Mouse (Mus musculus) limb, embryonic 12.5 days (tissue): Measurements from ENCODE around the gene Pik3r1. TPM values are rescaled to one million over a fixed set of nuclear protein-coding genes. Genes with fewer than 3 reads are reported as not detected.
A peak's percentile ranks its signal among the peaks of the same experiment; 100 is the strongest.

ENCODE experiments used
- ATAC-seq: fragments of 200-750 bp; cut with Nextera tagmentation; 2 replicates; pipeline ENCODE4 v1.8.0; 2017; ENCODE audit warnings: low read depth, moderate TSS enrichment; ENCODE audit not compliant: insufficient number of reproducible peaks, insufficient read depth, low FRiP score, low TSS enrichment
- H3K27ac ChIP-seq: fragments of 300-500 bp; sonication (generic); 2 replicates; pipeline ENCODE4 v1.5.1; 2016; ENCODE audit warnings: mild to moderate bottlenecking, moderate library complexity
- H3K27me3 ChIP-seq: fragments of 300-500 bp; sonication (generic); 2 replicates; pipeline ENCODE4 v1.6.1; 2016; ENCODE audit warnings: mild to moderate bottlenecking, moderate library complexity
- H3K36me3 ChIP-seq: fragments of 300-500 bp; sonication (generic); 2 replicates; pipeline ENCODE4 v1.6.1; 2016; ENCODE audit warnings: mild to moderate bottlenecking, moderate library complexity
- H3K4me1 ChIP-seq: fragments of 300-500 bp; sonication (generic); replicated peaks from 2 replicates; pipeline ENCODE4 v1.6.1; 2016
- H3K4me2 ChIP-seq: fragments of 300-500 bp; sonication (generic); 2 replicates; pipeline ENCODE4 v1.6.1; 2016; ENCODE audit warnings: mild to moderate bottlenecking, moderate library complexity
- H3K4me3 ChIP-seq: fragments of 300-500 bp; sonication (generic); replicated peaks from 2 replicates; pipeline ENCODE4 v1.5.1; 2016; ENCODE audit warnings: mild to moderate bottlenecking
- H3K9ac ChIP-seq: fragments of 300-500 bp; sonication (generic); replicated peaks from 2 replicates; pipeline ENCODE4 v1.6.1; 2016; ENCODE audit warnings: mild to moderate bottlenecking, moderate library complexity
- H3K9me3 ChIP-seq: fragments of 300-500 bp; sonication (generic); 2 replicates; pipeline ENCODE4 v1.6.1; 2016; ENCODE audit warnings: mild to moderate bottlenecking, moderate library complexity
- WGBS: fragments of 180-500 bp; shearing (Covaris S2); methylation state at CpG from one replicate; pipeline ENCODE4 v1.1.7; 2016; 5-methylcytosine and 5-hydroxymethylcytosine counted together
- polyA plus RNA-seq: library from polyadenylated mRNA; unstranded; fragments of >200 nt; fragmentation: Nextera tagmentation; extraction: Ambion mirVana; gene quantifications from 2 replicates; pipeline ENCODE4 v1.2.1, GENCODE M21; 2016

Gene Pik3r1
- polyA plus RNA-seq, 1 experiment from 2014 or later = 20.7 TPM

GRCm38 (mm10) chr13:101707226-101707625 lies 60.8 kb downstream of the Pik3r1 start:
- no peak overlapping the region for H3K27ac ChIP-seq
- H3K4me2 ChIP-seq = no peak overlapping the region
- H3K4me1 ChIP-seq = 0 out of 2 replicates have a peak, but pooled peaks cover 2% of the 10 kb centered on the region
- H3K9me3 ChIP-seq = no peaks in the 10 kb centered on the region
- H3K27me3 ChIP-seq = no peaks in the 10 kb centered on the region
- no peak for ATAC-seq
- peaks cover 7% of the 10 kb centered on the region; the same call in 1 of the 2 replicates for H3K36me3 ChIP-seq
- H3K9ac ChIP-seq = no peak overlapping the region
- WGBS = 82% methylated on average over 9 of the region's 9 CpGs
- H3K4me3 ChIP-seq = no peak overlapping the region

GRCm38 (mm10) chr13:101706426-101706825 lies 61.6 kb downstream of the Pik3r1 start:
- no peak overlapping the region for H3K9ac ChIP-seq
- peaks cover 8% of the 10 kb centered on the region; the same call in 1 of the 2 replicates for H3K36me3 ChIP-seq
- 0 out of 2 replicates have a peak, but pooled peaks cover 2% of the 10 kb centered on the region for H3K4me1 ChIP-seq
- 86% methylated on average over 7 of the region's 7 CpGs for WGBS
- H3K4me2 ChIP-seq = no peak overlapping the region
- no peak overlapping the region for H3K27ac ChIP-seq
- H3K9me3 ChIP-seq = no peaks in the 10 kb centered on the region
- H3K4me3 ChIP-seq = no peak overlapping the region
- ATAC-seq = no peak
- H3K27me3 ChIP-seq = no peaks in the 10 kb centered on the region

GRCm38 (mm10) chr13:101702096-101702775 lies 65.8 kb downstream of the Pik3r1 start:
- Histone ChIP-seq H3K9me3 (no peaks in the 10 kb centered on the region), H3K27me3 (peaks cover 8% of the 10 kb centered on the region; the same call in 1 of the 2 replicates), H3K4me3 (no peak overlapping the region), H3K9ac (no peak overlapping the region), H3K27ac (no peak overlapping the region), H3K4me1 (0 out of 2 replicates have a peak, but pooled peaks cover 3% of the 10 kb centered on the region), H3K36me3 (peaks cover 16% of the 10 kb centered on the region; the same call in 1 of the 2 replicates), H3K4me2 (no peak overlapping the region)
- WGBS = 81% methylated on average over 14 of the region's 14 CpGs
- no peak for ATAC-seq

GRCm38 (mm10) chr13:101701632-101702031 lies 66.4 kb downstream of the Pik3r1 start:
- Histone ChIP-seq H3K27ac (no peak overlapping the region), H3K27me3 (peaks cover 8% of the 10 kb centered on the region; the same call in 1 of the 2 replicates), H3K4me1 (0 out of 2 replicates have a peak, but pooled peaks cover 4% of the 10 kb centered on the region), H3K9ac (no peak overlapping the region), H3K36me3 (peaks cover 16% of the 10 kb centered on the region; the same call in 1 of the 2 replicates), H3K4me3 (no peak overlapping the region), H3K9me3 (no peaks in the 10 kb centered on the region), H3K4me2 (no peak overlapping the region)
- ATAC-seq = no peak
- 88% methylated on average over 8 of the region's 8 CpGs for WGBS

GRCm38 (mm10) chr13:101699742-101700141 lies 68.3 kb downstream of the Pik3r1 start:
- 75% methylated on average over 5 of the region's 5 CpGs for WGBS
- peaks cover 14% of the 10 kb centered on the region for H3K27me3 ChIP-seq
- no peaks in the 10 kb centered on the region for H3K9me3 ChIP-seq
- H3K4me3 ChIP-seq = no peak overlapping the region
- H3K9ac ChIP-seq = no peak overlapping the region
- peaks cover 16% of the 10 kb centered on the region for H3K4me1 ChIP-seq
- peaks cover 16% of the 10 kb centered on the region; the same call in 1 of the 2 replicates for H3K36me3 ChIP-seq
- no peak for ATAC-seq
- H3K27ac ChIP-seq = no peak overlapping the region
- H3K4me2 ChIP-seq = no peak overlapping the region

GRCm38 (mm10) chr13:101697966-101698365 lies 70.1 kb downstream of the Pik3r1 start:
- Histone ChIP-seq H3K4me1 (peaks cover 30% of the 10 kb centered on the region), H3K9me3 (no peaks in the 10 kb centered on the region), H3K4me2 (no peak overlapping the region), H3K27me3 (peaks cover 21% of the 10 kb centered on the region), H3K27ac (no peak overlapping the region), H3K4me3 (no peak overlapping the region), H3K36me3 (peaks cover 16% of the 10 kb centered on the region; the same call in 1 of the 2 replicates), H3K9ac (no peak overlapping the region)
- 74% methylated on average over 5 of the region's 5 CpGs for WGBS
- no peak for ATAC-seq

GRCm38 (mm10) chr13:101697461-101697860 lies 70.6 kb downstream of the Pik3r1 start:
- ATAC-seq = no peak
- H3K27ac ChIP-seq = no peak overlapping the region
- no peaks in the 10 kb centered on the region for H3K9me3 ChIP-seq
- no peak overlapping the region for H3K4me3 ChIP-seq
- H3K36me3 ChIP-seq = peaks cover 13% of the 10 kb centered on the region; the same call in 1 of the 2 replicates
- H3K27me3 ChIP-seq = peaks cover 21% of the 10 kb centered on the region
- H3K4me2 ChIP-seq = no peak overlapping the region
- 66% methylated on average over 5 of the region's 5 CpGs for WGBS
- H3K9ac ChIP-seq = no peak overlapping the region
- H3K4me1 ChIP-seq = peaks cover 32% of the 10 kb centered on the region

GRCm38 (mm10) chr13:101696827-101697226 lies 71.2 kb downstream of the Pik3r1 start:
- H3K4me2 ChIP-seq = no peak overlapping the region
- peaks cover 10% of the 10 kb centered on the region; the same call in 1 of the 2 replicates for H3K36me3 ChIP-seq
- no peak for ATAC-seq
- no peak overlapping the region for H3K4me3 ChIP-seq
- no peaks in the 10 kb centered on the region for H3K9me3 ChIP-seq
- peaks cover 21% of the 10 kb centered on the region for H3K27me3 ChIP-seq
- H3K9ac ChIP-seq = no peak overlapping the region
- WGBS = 69% methylated on average over 7 of the region's 7 CpGs
- peaks cover 32% of the 10 kb centered on the region for H3K4me1 ChIP-seq
- no peak overlapping the region for H3K27ac ChIP-seq

GRCm38 (mm10) chr13:101696316-101696715 lies 71.7 kb downstream of the Pik3r1 start:
- Histone ChIP-seq H3K36me3 (peaks cover 10% of the 10 kb centered on the region; the same call in 1 of the 2 replicates), H3K9me3 (no peaks in the 10 kb centered on the region), H3K4me2 (no peak overlapping the region), H3K27ac (no peak overlapping the region), H3K4me3 (no peak overlapping the region), H3K27me3 (peaks cover 22% of the 10 kb centered on the region), H3K9ac (no peak overlapping the region), H3K4me1 (peaks cover 37% of the 10 kb centered on the region)
- WGBS = 41% methylated on average over 3 of the region's 3 CpGs
- no peak for ATAC-seq

GRCm38 (mm10) chr13:101695876-101696275 lies 72.1 kb downstream of the Pik3r1 start:
- whole genome bisulfite sequencing = 5% methylated on average over 7 of the region's 7 CpGs
- peaks cover 41% of the 10 kb centered on the region for H3K4me1 ChIP-seq

GRCm38 (mm10) chr13:101694496-101695251 lies 73.3 kb downstream of the Pik3r1 start:
- peak overlapping the region; percentile 97 for H3K4me2 ChIP-seq
- H3K36me3 ChIP-seq = no peaks in the 10 kb centered on the region
- no peaks in the 10 kb centered on the region for H3K9me3 ChIP-seq
- H3K9ac ChIP-seq = peak overlapping the region; percentile 76
- H3K4me1 ChIP-seq = peaks cover 41% of the 10 kb centered on the region
- peak overlapping the region; percentile 35; the same call in 1 of the 2 replicates for H3K27ac ChIP-seq
- H3K4me3 ChIP-seq = peak overlapping the region; percentile 59
- 0 out of 2 replicates have a peak, but pooled peaks have one; percentile 24 for ATAC-seq
- peaks cover 16% of the 10 kb centered on the region for H3K27me3 ChIP-seq
- WGBS = under 1% methylated on average over 48 of the region's 48 CpGs

More at GRCm38 (mm10) chr13:101695876-101696275, 72.1 kb downstream of the Pik3r1 start:
- ATAC-seq = no peak
- Histone ChIP-seq H3K27me3 (peaks cover 23% of the 10 kb centered on the region), H3K9me3 (no peaks in the 10 kb centered on the region), H3K4me3 (no peak overlapping the region), H3K27ac (no peak overlapping the region), H3K9ac (no peak overlapping the region), H3K36me3 (peaks cover 7% of the 10 kb centered on the region; the same call in 1 of the 2 replicates), H3K4me2 (no peak overlapping the region)
